Mouse (Mus musculus) midbrain, embryonic 12.5 days (tissue): Measurements from ENCODE around the gene Mum1. TPM values are rescaled to one million over a fixed set of nuclear protein-coding genes. Genes with fewer than 3 reads are reported as not detected.

ENCODE experiments used
- ATAC-seq: fragments of 200-750 bp; cut with Nextera tagmentation; 2 replicates; pipeline ENCODE4 v1.8.0; 2017; ENCODE audit warnings: low read depth, moderate TSS enrichment, moderate library complexity; ENCODE audit not compliant: low FRiP score
- H3K27ac ChIP-seq: fragments of 300-500 bp; sonication (generic); replicated peaks from 2 replicates; pipeline ENCODE4 v1.5.1; 2016; ENCODE audit warnings: mild to moderate bottlenecking
- H3K27me3 ChIP-seq: fragments of 300-500 bp; sonication (generic); 2 replicates; pipeline ENCODE4 v1.6.1; 2016; ENCODE audit warnings: mild to moderate bottlenecking
- H3K36me3 ChIP-seq: fragments of 300-500 bp; sonication (generic); 2 replicates; pipeline ENCODE4 v1.6.1; 2016
- H3K4me1 ChIP-seq: fragments of 300-500 bp; sonication (generic); 2 replicates; pipeline ENCODE4 v1.6.1; 2016
- H3K4me2 ChIP-seq: fragments of 300-500 bp; sonication (generic); replicated peaks from 2 replicates; pipeline ENCODE4 v1.6.1; 2016; ENCODE audit warnings: mild to moderate bottlenecking, moderate library complexity
- H3K4me3 ChIP-seq: fragments of 300-500 bp; sonication (generic); 2 replicates; pipeline ENCODE4 v1.5.1; 2016; ENCODE audit warnings: mild to moderate bottlenecking
- H3K9ac ChIP-seq: fragments of 300-500 bp; sonication (generic); replicated peaks from 2 replicates; pipeline ENCODE4 v1.6.1; 2016; ENCODE audit warnings: mild to moderate bottlenecking, moderate library complexity
- H3K9me3 ChIP-seq: fragments of 300-500 bp; sonication (generic); 2 replicates; pipeline ENCODE4 v1.6.1; 2016; ENCODE audit warnings: mild to moderate bottlenecking
- WGBS: fragments of 180-500 bp; shearing (Covaris S2); methylation state at CpG from one replicate; pipeline ENCODE4 v1.1.7; 2016; 5-methylcytosine and 5-hydroxymethylcytosine counted together
- polyA plus RNA-seq: library from polyadenylated mRNA; unstranded; fragments of >200 nt; fragmentation: Nextera tagmentation; extraction: Ambion mirVana; gene quantifications from 2 replicates; pipeline ENCODE4 v1.2.1, GENCODE M21; 2016

Mum1 gene
- 151 and 195 TPM in 2 replicates for polyA plus RNA-seq

DNA sequence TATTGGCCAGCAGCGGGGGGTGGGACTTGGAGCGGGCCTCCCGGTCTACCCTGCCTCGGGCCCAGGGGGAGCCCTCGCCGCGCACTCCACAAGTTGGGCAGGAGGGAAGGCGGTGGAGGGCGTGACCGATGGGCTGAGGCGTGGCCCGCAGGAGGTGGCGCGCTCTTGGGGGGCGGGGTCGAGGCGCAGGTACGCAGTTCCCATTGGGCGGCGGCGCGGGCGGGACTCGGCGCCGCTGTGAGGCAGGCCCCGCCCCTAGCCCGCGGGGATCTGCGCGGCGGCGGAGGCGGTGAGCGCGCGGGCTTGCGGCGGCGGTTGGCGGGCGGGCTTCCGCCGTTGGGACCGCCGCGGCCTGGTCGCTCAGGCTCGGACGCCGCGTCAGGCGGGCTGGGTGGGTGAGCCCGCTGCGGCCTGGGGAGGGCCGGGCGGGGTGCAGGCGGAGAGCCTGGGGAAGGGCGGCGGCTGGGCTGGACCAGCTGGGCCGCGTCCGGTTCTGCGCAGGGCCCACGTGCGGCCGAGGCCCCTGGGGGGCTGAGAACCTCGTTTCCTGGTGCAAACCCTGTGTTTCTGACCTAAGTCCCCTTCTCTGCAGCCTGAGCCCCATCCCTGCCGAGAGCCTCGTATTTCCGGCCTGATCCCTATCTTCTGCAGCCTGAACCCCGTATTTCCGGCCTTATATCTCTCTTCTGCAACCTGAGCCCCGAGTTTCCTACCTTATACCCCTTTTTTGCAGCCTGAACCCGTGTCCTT is at the start of gene Mum1:
Mum1 (plus strand) TSS at position 19 of the 750 bp plus-strand sequence.
- ATAC-seq, result peak; percentile 95
- Histone ChIP-seq H3K27ac (peak within 1 kb of the TSS; percentile 97), H3K9ac (peak within 1 kb of the TSS; percentile 97), H3K9me3 (no peaks in the 10 kb centered on the region), H3K36me3 (peaks cover 10% of the 10 kb centered on the region; the same call in 1 of the 2 replicates), H3K4me2 (peak within 1 kb of the TSS; percentile 82), H3K27me3 (no peaks in the 10 kb centered on the region), H3K4me3 (peak within 1 kb of the TSS; percentile 89), H3K4me1 (peaks cover 45% of the 10 kb centered on the region)
- 1% methylated on average over 69 of the region's 75 CpGs for WGBS

DNA sequence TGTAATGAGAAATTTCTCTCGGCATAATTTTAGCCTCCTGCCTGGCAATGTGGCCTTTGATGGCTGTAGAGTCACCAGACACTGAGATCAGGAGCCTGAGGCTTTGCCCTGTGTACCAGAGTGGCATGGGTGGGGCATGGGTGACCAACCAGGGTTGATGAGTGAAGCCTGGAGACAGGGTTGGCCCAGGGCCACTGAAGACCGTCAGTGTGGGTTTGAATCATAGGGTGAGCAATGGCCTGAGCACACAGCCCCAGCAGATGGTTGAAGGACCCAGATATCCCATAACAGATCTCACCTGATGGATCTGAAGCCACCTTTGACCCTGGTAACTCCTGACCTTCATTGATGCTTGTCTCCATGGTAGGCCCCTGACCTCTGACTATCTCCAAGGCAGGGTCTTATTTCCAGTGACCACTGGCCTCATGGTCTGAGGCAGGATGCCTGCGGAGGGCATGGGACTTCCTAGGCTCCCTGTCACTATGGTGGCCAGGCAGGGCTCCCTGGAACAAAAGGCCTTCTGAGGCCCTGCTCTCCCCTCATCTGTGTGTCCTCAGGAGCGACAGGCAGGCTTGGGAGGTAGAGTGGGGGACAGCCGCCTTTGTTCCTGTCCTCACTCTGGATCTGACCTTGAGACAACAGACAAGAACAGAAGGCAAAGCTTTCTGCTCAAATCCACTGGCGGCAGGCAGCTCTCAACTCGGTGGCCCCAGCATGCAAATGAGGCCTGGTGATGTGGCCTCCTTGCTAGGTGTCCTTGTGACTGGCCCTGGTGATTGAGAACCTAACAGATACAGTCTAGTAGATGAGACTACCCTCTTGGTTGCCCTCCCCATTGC is 48.6 kb upstream of the Mum1 start:
- Histone ChIP-seq H3K36me3 (peaks cover 12% of the 10 kb centered on the region), H3K9me3 (no peaks in the 10 kb centered on the region), H3K4me1 (peaks cover 56% of the 10 kb centered on the region), H3K4me2 (0 out of 2 replicates have a peak overlapping the region, but pooled peaks have one; percentile 4), H3K27ac (peak overlapping the region; percentile 91), H3K4me3 (no peak overlapping the region), H3K27me3 (0 out of 2 replicates have a peak, but pooled peaks cover 3% of the 10 kb centered on the region), H3K9ac (no peak overlapping the region; the same call in 1 of the 2 replicates)
- 41% methylated on average over 7 of the region's 7 CpGs for WGBS
- no peak for ATAC-seq

- peaks cover 27% of the 10 kb centered on the region for H3K36me3 ChIP-seq
- H3K4me1 ChIP-seq, result peaks cover 51% of the 10 kb centered on the region
- H3K27ac ChIP-seq, result peak within 1 kb of the TSS; percentile 91
- no peaks in the 10 kb centered on the region for H3K9me3 ChIP-seq
- H3K4me3 ChIP-seq, result peak within 1 kb of the TSS; percentile 96
- peaks cover 3% of the 10 kb centered on the region; the same call in 1 of the 2 replicates for H3K27me3 ChIP-seq
- peak; percentile 87 for ATAC-seq
- H3K4me2 ChIP-seq, result peak within 1 kb of the TSS; percentile 70
- peak within 1 kb of the TSS; percentile 99 for H3K9ac ChIP-seq
- WGBS, result 2% methylated on average over 67 of the region's 106 CpGs
Observed at GRCm38 (mm10) chr10:80179068-80180051, 46.9 kb upstream of the Mum1 start, which contains the start of gene Efna2. Gene Efna2, plus strand, starts transcription at chr10:80179482.

- ATAC-seq, result no peak
- Histone ChIP-seq H3K27me3 (peaks cover 3% of the 10 kb centered on the region; the same call in 1 of the 2 replicates), H3K9me3 (no peaks in the 10 kb centered on the region), H3K4me2 (peak overlapping the region; percentile 70), H3K27ac (peak overlapping the region; percentile 91), H3K4me3 (peak overlapping the region; percentile 96), H3K4me1 (peaks cover 53% of the 10 kb centered on the region), H3K36me3 (peaks cover 23% of the 10 kb centered on the region), H3K9ac (peak overlapping the region; percentile 99)
- WGBS, result 32% methylated on average over 6 of the region's 6 CpGs
Observed at GRCm38 (mm10) chr10:80180288-80180687, 45.9 kb upstream of the Mum1 start.

DNA sequence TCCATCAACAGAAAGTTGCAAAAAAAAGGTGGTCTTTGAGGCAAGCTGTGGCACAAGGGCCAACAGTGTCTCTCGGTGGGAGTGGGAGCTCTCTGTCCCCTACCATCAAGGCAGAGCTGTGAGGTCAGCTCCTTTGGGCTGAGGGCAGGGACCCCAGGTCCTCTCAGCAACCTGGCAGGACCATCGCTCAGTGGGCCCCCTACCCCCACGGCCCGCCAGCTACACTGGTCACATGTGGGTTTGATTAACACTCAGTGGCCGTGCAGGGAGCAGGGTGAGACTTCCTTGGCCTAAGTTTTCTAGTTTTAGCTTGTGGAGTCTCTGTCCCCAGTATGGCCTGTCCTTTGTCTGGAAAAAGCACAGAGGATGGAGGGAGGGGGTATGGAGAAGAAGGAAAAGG is 45.4 kb upstream of the Mum1 start:
- H3K27me3 ChIP-seq, result peaks cover 7% of the 10 kb centered on the region; the same call in 1 of the 2 replicates
- H3K27ac ChIP-seq, result peak overlapping the region; percentile 91
- no peak for ATAC-seq
- peak overlapping the region; percentile 96 for H3K4me3 ChIP-seq
- H3K36me3 ChIP-seq, result peaks cover 23% of the 10 kb centered on the region
- peak overlapping the region; percentile 99 for H3K9ac ChIP-seq
- H3K4me2 ChIP-seq, result peak overlapping the region; percentile 70
- H3K4me1 ChIP-seq, result peaks cover 52% of the 10 kb centered on the region
- H3K9me3 ChIP-seq, result no peaks in the 10 kb centered on the region
- 24% methylated on average over 5 of the region's 5 CpGs for WGBS

- Histone ChIP-seq H3K4me1 (peaks cover 50% of the 10 kb centered on the region), H3K4me3 (peak overlapping the region; percentile 96), H3K9me3 (no peaks in the 10 kb centered on the region), H3K9ac (peak overlapping the region; percentile 99), H3K36me3 (peaks cover 34% of the 10 kb centered on the region), H3K27ac (peak overlapping the region; percentile 91; the same call in 1 of the 2 replicates), H3K27me3 (peaks cover 19% of the 10 kb centered on the region), H3K4me2 (peak overlapping the region; percentile 70)
- 86% methylated on average over 7 of the region's 7 CpGs for WGBS
- ATAC-seq, result no peak
Observed at GRCm38 (mm10) chr10:80182547-80182946, 43.7 kb upstream of the Mum1 start.

- WGBS, result 45% methylated on average over 26 of the region's 27 CpGs
- H3K27me3 ChIP-seq, result peaks cover 43% of the 10 kb centered on the region
- no peak for ATAC-seq
- peak overlapping the region; percentile 35 for H3K4me2 ChIP-seq
- peaks cover 49% of the 10 kb centered on the region for H3K4me1 ChIP-seq
- H3K9me3 ChIP-seq, result no peaks in the 10 kb centered on the region
- H3K9ac ChIP-seq, result peak overlapping the region; percentile 34; the same call in 1 of the 2 replicates
- peak overlapping the region; percentile 19 for H3K4me3 ChIP-seq
- peaks cover 51% of the 10 kb centered on the region for H3K36me3 ChIP-seq
- peak overlapping the region; percentile 97 for H3K27ac ChIP-seq
Observed at GRCm38 (mm10) chr10:80186649-80187048, 39.6 kb upstream of the Mum1 start.

DNA sequence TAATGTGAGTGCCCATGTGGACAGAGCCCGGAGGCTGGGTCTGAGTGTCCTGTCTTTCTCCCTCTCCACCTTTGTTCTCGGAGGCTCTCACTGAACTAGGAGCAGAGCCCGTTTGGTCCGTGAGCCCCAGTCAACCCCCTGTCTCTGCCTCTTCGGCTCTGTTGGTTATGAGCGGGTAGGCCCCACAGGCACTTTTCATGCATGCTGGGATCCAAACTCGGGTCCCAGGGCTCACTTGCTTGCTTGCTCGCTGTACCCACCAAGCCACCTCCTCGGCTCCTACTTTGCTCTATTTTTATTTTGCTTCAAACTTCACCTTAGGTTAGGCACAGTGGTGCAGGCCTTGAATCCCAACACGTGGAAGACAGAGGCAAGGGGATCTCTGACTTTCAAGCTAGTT is 38.5 kb upstream of the Mum1 start:
- Histone ChIP-seq H3K4me3 (no peak overlapping the region), H3K9me3 (no peaks in the 10 kb centered on the region), H3K4me2 (peak overlapping the region; percentile 11; the same call in 1 of the 2 replicates), H3K9ac (peak overlapping the region; percentile 33; the same call in 1 of the 2 replicates), H3K4me1 (peaks cover 47% of the 10 kb centered on the region), H3K27me3 (peaks cover 52% of the 10 kb centered on the region), H3K27ac (peak overlapping the region; percentile 97), H3K36me3 (peaks cover 44% of the 10 kb centered on the region)
- ATAC-seq, result no peak
- WGBS, result 68% methylated on average over 10 of the region's 10 CpGs

- H3K4me2 ChIP-seq, result peak overlapping the region; percentile 70
- H3K27me3 ChIP-seq, result peaks cover 60% of the 10 kb centered on the region
- peaks cover 52% of the 10 kb centered on the region for H3K4me1 ChIP-seq
- peaks cover 37% of the 10 kb centered on the region for H3K36me3 ChIP-seq
- H3K9ac ChIP-seq, result peak overlapping the region; percentile 51; the same call in 1 of the 2 replicates
- H3K27ac ChIP-seq, result peak overlapping the region; percentile 97
- H3K9me3 ChIP-seq, result no peaks in the 10 kb centered on the region
- H3K4me3 ChIP-seq, result peak overlapping the region; percentile 21; the same call in 1 of the 2 replicates
- WGBS, result 40% methylated on average over 15 of the region's 15 CpGs
- ATAC-seq, result no peak
Observed at GRCm38 (mm10) chr10:80188453-80189024, 37.7 kb upstream of the Mum1 start.

GRCm38 (mm10) chr10:80189999-80190398 is 36.2 kb upstream of the Mum1 start:
- 2% methylated on average over 21 of the region's 21 CpGs for WGBS
- ATAC-seq, result peak; percentile 11; the same call in 1 of the 2 replicates
- H3K9me3 ChIP-seq, result no peaks in the 10 kb centered on the region
- peak overlapping the region; percentile 97 for H3K27ac ChIP-seq
- peaks cover 64% of the 10 kb centered on the region for H3K4me1 ChIP-seq
- peaks cover 65% of the 10 kb centered on the region for H3K27me3 ChIP-seq
- peaks cover 28% of the 10 kb centered on the region for H3K36me3 ChIP-seq
- H3K4me3 ChIP-seq, result peak overlapping the region; percentile 47
- H3K4me2 ChIP-seq, result peak overlapping the region; percentile 70
- H3K9ac ChIP-seq, result peak overlapping the region; percentile 77
